Mouse (Mus musculus): ENCODE data around the gene Pde4a. TPM values are rescaled to one million over a fixed set of nuclear protein-coding genes. Genes with fewer than 3 reads are reported as not detected.

Gene Pde4a
- polyA plus RNA-seq (2012), result 0.04 and 0.05 TPM in 2 replicates

- peaks cover 68% of the 10 kb centered on the region for H3K27me3 ChIP-seq (ENCODE audit: control insufficient read depth)
- H3K36me3 ChIP-seq (ENCODE audit: control insufficient read depth), result no peaks in the 10 kb centered on the region
- peaks cover 63% of the 10 kb centered on the region for H3K4me1 ChIP-seq (ENCODE audit: control insufficient read depth)
- peak within 1 kb of the TSS; percentile 43 for H3K4me3 ChIP-seq (replicated peaks)
- peaks cover 6% of the 10 kb centered on the region; the same call in 1 of the 2 replicates for H3K9me3 ChIP-seq (ENCODE audit: control insufficient read depth, low read length)
- TF ChIP-seq TAL1 (IDR thresholded peaks at IDR 0.05; ENCODE audit: low read length), result no peak
- TF ChIP-seq GATA1 (IDR thresholded peaks at IDR 0.05; ENCODE audit: low read length), result no peak
Measured at GRCm38 (mm10) chr9:21165041-21165951, at the start of gene Pde4a. Gene Pde4a (plus strand): TSS chr9:21165714.

DNA sequence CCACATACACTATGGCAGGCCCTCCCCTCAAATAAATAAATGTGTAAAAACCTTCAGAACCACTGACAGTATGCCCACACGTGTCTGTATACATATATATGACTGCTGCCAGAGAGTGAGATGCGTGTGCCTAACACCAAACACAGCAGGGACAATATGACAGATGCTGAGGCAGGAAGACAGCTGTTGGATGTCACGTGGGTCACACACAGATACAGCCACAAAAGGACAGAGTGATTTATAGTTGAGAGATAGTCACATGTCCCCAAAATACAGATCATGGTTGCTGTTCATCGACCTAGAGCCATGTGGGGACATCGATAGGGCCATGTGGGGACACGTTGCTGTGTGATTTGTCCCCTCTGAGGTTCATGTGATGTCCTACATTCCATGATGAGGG lies 48.4 kb upstream of the Pde4a start:
- TF ChIP-seq GATA1 (IDR thresholded peaks at IDR 0.05; ENCODE audit: low read length) (no peak), TAL1 (IDR thresholded peaks at IDR 0.05; ENCODE audit: low read length) (no peak)
- H3K4me1 ChIP-seq (ENCODE audit: control insufficient read depth), result no peaks in the 10 kb centered on the region; the same call in 1 of the 2 replicates
- no peaks in the 10 kb centered on the region for H3K27me3 ChIP-seq (ENCODE audit: control insufficient read depth)
- no peaks in the 10 kb centered on the region for H3K9me3 ChIP-seq (ENCODE audit: control insufficient read depth, low read length)
- H3K36me3 ChIP-seq (ENCODE audit: control insufficient read depth), result peaks cover 40% of the 10 kb centered on the region
- H3K4me3 ChIP-seq (replicated peaks), result no peak overlapping the region

- no peak for TF ChIP-seq TAL1 (IDR thresholded peaks at IDR 0.05; ENCODE audit: low read length)
- no peak for TF ChIP-seq GATA1 (IDR thresholded peaks at IDR 0.05; ENCODE audit: low read length)
- H3K4me1 ChIP-seq (ENCODE audit: control insufficient read depth), result peaks cover 8% of the 10 kb centered on the region
- no peaks in the 10 kb centered on the region for H3K27me3 ChIP-seq (ENCODE audit: control insufficient read depth)
- H3K9me3 ChIP-seq (ENCODE audit: control insufficient read depth, low read length), result no peaks in the 10 kb centered on the region
- H3K36me3 ChIP-seq (ENCODE audit: control insufficient read depth), result peaks cover 54% of the 10 kb centered on the region
- H3K4me3 ChIP-seq (replicated peaks), result no peak overlapping the region
Measured at GRCm38 (mm10) chr9:21121483-21121882, 44.0 kb upstream of the Pde4a start.

DNA sequence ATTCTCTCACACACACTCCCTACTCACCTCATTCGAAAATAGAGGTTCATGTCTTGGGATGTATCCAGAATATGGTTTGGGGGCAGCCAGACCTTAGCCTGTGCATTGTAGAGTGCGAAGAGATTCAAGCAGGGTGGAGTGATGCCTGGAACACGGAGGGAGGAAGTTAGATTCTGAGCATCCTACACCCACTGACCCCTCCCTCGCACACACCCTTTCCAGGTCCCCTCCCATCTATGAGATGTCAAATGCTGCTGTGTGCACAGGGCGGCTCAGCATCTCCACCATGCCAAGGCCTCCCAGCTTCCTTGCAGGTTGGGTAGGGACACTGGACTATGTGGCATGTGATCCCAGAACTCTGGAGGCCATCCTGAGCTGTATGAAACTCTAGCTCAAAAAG lies 40.7 kb upstream of the Pde4a start:
- Histone ChIP-seq H3K36me3 (ENCODE audit: control insufficient read depth) (peaks cover 58% of the 10 kb centered on the region), H3K9me3 (ENCODE audit: control insufficient read depth, low read length) (no peaks in the 10 kb centered on the region), H3K27me3 (ENCODE audit: control insufficient read depth) (no peaks in the 10 kb centered on the region), H3K4me1 (ENCODE audit: control insufficient read depth) (peaks cover 10% of the 10 kb centered on the region), H3K4me3 (replicated peaks) (no peak overlapping the region)
- no peak for TF ChIP-seq TAL1 (IDR thresholded peaks at IDR 0.05; ENCODE audit: low read length)
- TF ChIP-seq GATA1 (IDR thresholded peaks at IDR 0.05; ENCODE audit: low read length), result no peak

- H3K4me1 ChIP-seq (ENCODE audit: control insufficient read depth), result peaks cover 16% of the 10 kb centered on the region
- H3K9me3 ChIP-seq (ENCODE audit: control insufficient read depth, low read length), result no peaks in the 10 kb centered on the region
- H3K27me3 ChIP-seq (ENCODE audit: control insufficient read depth), result no peaks in the 10 kb centered on the region
- TF ChIP-seq GATA1 (IDR thresholded peaks at IDR 0.05; ENCODE audit: low read length) (no peak), TAL1 (IDR thresholded peaks at IDR 0.05; ENCODE audit: low read length) (no peak)
- H3K36me3 ChIP-seq (ENCODE audit: control insufficient read depth), result peaks cover 50% of the 10 kb centered on the region
- no peak overlapping the region for H3K4me3 ChIP-seq (replicated peaks)
Measured at GRCm38 (mm10) chr9:21125502-21126258, 39.8 kb upstream of the Pde4a start.

GRCm38 (mm10) chr9:21126259-21126627 lies 39.3 kb upstream of the Pde4a start:
- peaks cover 22% of the 10 kb centered on the region for H3K4me1 ChIP-seq (ENCODE audit: control insufficient read depth)
- H3K4me3 ChIP-seq (replicated peaks), result no peak overlapping the region
- H3K36me3 ChIP-seq (ENCODE audit: control insufficient read depth), result peaks cover 45% of the 10 kb centered on the region
- no peaks in the 10 kb centered on the region for H3K27me3 ChIP-seq (ENCODE audit: control insufficient read depth)
- H3K9me3 ChIP-seq (ENCODE audit: control insufficient read depth, low read length), result no peaks in the 10 kb centered on the region
- TF ChIP-seq GATA1 (IDR thresholded peaks at IDR 0.05; ENCODE audit: low read length) (no peak), TAL1 (IDR thresholded peaks at IDR 0.05; ENCODE audit: low read length) (no peak)

DNA sequence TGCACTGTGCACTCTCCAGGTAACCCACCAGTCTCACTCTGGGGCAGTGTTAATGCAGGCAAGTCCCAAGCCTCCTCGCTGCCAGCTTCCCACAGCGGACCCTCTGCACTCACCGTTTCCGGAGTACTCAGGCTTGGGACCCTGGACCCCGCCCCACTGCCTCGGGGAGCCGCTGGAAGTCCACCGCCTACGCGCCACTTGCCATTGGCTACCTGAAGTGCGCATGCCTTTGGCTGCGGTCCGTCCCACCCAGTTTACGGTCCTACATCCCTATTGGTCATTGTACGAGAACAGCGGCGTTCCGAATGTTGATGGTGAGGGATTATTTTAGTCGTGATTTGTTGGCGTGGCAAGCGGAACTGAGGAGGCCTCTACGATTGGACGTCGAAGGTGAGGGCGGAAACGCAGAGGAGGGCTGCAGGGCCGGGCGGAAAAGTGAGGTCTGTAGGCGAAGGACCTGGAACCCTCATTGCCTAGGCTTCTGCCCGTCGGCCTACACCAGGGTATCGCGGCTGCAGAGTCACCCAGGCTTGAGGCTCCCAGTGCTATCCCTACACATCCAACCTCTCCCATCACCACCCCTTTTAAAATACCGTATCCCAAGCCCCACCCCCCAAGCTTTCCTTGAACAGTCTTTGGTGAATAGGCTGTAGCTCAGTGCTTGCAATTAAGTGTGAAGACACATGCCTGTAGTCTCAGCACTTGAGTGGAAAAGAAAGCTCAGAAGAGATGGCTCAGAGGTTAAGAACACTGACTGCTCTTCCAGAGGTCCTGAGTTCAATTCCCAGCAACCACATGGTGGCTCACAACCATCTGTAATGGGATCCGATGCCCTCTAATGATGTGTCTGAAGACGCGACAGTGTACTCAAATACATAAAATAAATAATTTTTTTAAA lies 34.2 kb upstream of the Pde4a start, which contains the start of gene Tyk2:
Gene Tyk2, minus strand, starts transcription at position 185 of the 898 bp plus-strand sequence.
- H3K27me3 ChIP-seq (ENCODE audit: control insufficient read depth), result no peaks in the 10 kb centered on the region
- no peaks in the 10 kb centered on the region for H3K9me3 ChIP-seq (ENCODE audit: control insufficient read depth, low read length)
- H3K4me3 ChIP-seq (replicated peaks), result peak within 1 kb of the TSS; percentile 70
- H3K4me1 ChIP-seq (ENCODE audit: control insufficient read depth), result peaks cover 31% of the 10 kb centered on the region
- TF ChIP-seq TAL1 (IDR thresholded peaks at IDR 0.05; ENCODE audit: low read length), result no peak
- no peak for TF ChIP-seq GATA1 (IDR thresholded peaks at IDR 0.05; ENCODE audit: low read length)
- H3K36me3 ChIP-seq (ENCODE audit: control insufficient read depth), result peaks cover 11% of the 10 kb centered on the region

DNA sequence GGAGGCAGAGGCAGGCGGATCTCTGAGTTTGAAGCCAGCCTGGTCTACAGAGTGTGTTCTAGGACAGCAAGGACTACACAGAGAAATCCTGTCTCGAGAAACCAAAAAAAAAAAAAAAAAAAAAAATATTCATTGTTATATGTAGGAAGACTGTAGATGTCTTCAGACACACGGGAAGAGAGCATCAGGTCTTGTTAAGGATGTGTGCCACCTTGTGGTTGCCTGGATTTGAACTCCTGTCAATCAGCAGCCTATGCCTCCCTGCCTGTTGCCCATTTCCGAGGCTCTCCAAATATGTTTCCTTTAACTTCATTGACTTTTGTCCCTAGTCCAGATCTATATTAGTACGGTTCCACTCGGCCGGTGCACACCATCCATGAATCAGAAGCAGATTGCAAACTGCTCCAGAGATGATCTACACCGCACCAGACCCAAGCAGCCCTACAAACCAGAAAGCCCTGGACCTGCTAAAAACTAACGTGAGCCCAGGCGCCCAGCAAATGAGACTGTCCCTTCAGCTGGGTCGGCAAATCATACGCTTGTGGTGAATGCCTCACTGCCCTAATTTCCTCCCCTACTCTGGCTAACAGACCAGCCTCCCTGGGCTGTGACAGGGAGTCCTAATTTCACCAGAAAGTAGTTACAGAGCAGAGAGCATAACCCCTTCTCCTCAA lies 33.3 kb upstream of the Pde4a start:
- H3K36me3 ChIP-seq (ENCODE audit: control insufficient read depth), result peaks cover 2% of the 10 kb centered on the region
- H3K9me3 ChIP-seq (ENCODE audit: control insufficient read depth, low read length), result no peaks in the 10 kb centered on the region
- peaks cover 29% of the 10 kb centered on the region for H3K4me1 ChIP-seq (ENCODE audit: control insufficient read depth)
- TF ChIP-seq TAL1 (IDR thresholded peaks at IDR 0.05; ENCODE audit: low read length) (no peak), GATA1 (IDR thresholded peaks at IDR 0.05; ENCODE audit: low read length) (no peak)
- no peaks in the 10 kb centered on the region for H3K27me3 ChIP-seq (ENCODE audit: control insufficient read depth)
- H3K4me3 ChIP-seq (replicated peaks), result no peak overlapping the region
